Mouse (Mus musculus) c-Kit-positive CD71-positive TER-119-negative erythroid progenitor cells, embryonic 14.5 days (primary cell): ENCODE measurements at regions not wholly inside any gene's neighbourhood (a gene's known extent, or its start where the extent isn't known, plus 50 kb on each side); places are given as distances from the start of the nearest gene placed in this dataset.

ENCODE experiments used
- DNase-seq: peaks from one replicate; pipeline ENCODE4 v3.0.0-alpha.2; 2013; ENCODE audit warnings: low read depth

GRCm38 (mm10) chr1:61418396-61418795, 220.2 kb upstream of the Pard3b start:
- DNase-seq = no peak

- no peak for DNase-seq
Observed at GRCm38 (mm10) chr1:61419839-61420238, 218.8 kb upstream of the Pard3b start.

DNA sequence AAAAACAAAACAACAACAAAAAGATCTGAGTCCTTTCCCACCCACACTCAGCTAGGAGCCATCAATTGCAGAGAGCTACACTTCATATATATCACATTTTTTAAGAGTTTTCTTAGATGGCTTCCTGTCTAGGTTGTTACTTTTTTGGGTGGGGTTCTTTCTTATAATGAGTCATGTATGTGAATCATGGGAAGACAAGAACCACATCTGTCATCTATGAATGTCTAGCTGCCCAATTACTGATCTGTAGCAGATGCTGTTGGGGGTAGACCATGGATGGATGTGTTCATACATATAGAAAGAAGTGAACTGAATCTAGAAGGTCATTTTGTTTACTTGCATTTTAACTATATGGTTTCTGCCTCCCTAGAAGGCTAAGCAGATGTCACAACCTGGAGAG, 215.4 kb upstream of the Pard3b start:
- DNase-seq = no peak

GRCm38 (mm10) chr1:61428706-61429501, 209.7 kb upstream of the Pard3b start:
- no peak for DNase-seq

- DNase-seq = no peak
Observed at GRCm38 (mm10) chr1:61437603-61438002, 201.0 kb upstream of the Pard3b start.

DNA sequence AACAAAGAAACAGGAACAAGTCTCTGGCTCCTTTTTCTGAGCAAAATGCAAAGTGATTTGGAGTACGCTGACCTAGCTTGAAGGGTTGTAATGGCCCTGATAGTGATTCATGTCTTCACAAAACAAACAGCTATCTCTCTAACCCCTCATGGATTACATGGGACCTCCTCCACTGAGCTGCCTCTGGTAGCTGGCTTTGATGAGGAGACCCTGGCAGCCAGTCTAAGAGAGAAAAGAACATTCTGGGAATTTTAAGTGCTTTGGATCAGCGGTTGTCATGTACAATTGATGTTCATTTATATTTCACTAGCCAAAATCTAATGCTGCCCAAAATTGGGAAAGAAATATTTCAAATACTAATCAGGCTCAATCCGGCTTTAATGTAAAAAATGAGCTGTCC, 177.2 kb upstream of the Pard3b start:
- no peak for DNase-seq

DNA sequence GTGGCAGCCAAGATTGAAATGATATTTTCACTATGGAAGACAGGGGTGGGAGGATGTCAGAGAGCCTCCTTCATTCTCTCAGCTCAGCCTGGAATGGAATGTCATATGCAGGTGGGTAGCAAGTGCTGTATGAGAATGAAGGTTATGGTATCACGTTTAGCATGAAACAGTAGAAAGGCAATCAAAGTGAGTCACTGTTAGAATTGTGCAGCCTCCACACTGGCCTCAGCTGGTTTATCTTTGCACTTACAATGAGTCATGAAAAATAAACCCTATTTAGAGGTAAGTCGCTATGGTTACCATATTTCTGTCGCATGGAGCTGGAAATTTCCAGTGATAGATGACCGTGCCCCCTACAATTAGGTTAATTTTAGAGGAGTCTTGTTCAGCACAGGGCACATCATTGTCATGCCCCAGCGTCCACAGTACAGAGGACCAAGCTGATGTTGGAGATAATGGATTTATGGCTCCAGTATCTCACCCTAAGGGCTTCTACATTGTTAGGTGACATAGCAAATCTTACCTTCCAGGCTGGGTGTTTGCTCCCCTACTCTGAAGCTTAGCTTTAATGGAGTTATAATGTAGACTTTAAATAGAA, 167.9 kb upstream of the Pard3b start:
- DNase-seq = no peak

DNA sequence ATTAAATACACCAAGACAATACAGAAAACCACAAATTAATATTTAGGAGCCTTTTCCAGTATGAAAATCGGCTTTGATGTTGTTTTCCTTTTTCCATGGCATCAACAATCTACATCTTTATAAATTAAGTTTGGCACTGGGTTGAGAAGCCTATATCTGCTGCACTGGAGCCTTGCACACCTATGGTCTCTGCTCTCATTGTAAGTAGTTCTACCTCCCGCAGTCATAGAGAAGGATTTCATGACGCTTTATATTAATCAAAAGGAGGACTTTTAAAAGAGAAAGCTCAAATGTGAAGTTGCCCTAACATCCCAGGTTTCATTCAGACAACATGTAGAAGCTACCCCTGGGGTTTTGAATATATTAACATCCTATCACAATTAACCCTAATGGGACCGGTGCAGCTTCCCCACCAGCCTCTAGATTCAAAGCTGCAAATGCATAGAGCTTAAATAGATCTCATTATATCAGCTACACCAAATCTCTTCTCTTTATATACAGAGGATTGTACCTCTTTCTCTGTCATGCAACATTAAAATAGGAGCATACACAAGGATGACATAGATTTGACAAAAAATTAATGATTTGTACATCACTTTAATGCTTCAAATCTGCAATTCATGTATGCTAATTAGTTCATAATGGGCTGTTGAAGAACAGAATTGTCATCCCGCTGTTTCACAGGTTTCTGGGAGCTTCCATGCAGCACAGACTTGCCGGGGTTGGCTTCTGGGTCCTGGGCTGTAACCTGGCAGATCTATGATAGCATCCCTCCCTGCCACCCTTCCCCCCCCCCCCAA, 166.6 kb upstream of the Pard3b start:
- DNase-seq = no peak

GRCm38 (mm10) chr1:61472579-61473242, 165.9 kb upstream of the Pard3b start:
- no peak for DNase-seq

- no peak for DNase-seq
Observed at GRCm38 (mm10) chr1:61485459-61485858, 153.2 kb upstream of the Pard3b start.

DNA sequence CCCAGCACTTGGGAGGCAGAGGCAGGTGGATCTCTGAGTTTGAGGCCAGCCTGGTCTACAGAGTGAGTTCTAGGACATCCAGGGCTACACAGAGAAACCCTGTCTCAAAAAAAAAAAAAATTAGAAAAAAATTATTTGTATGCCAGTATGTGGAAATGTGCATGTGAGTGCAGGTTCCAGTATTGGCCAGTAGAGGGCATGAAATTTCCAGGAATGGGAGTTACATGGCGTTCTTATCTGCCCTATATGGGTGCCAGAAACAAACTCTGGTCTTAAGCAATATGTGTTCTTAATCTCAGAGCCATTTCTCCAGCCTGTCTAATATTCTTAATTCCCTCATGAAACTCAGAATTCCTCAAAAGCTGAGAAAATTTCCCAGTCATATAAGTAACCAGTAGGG, 113.7 kb upstream of the Pard3b start:
- no peak for DNase-seq

- no peak for DNase-seq
Observed at GRCm38 (mm10) chr1:61525881-61526280, 112.7 kb upstream of the Pard3b start.

GRCm38 (mm10) chr1:61528757-61529156, 109.9 kb upstream of the Pard3b start:
- DNase-seq = no peak

GRCm38 (mm10) chr1:61530166-61530565, 108.5 kb upstream of the Pard3b start:
- no peak for DNase-seq

GRCm38 (mm10) chr1:61531487-61531886, 107.1 kb upstream of the Pard3b start:
- no peak for DNase-seq

- no peak for DNase-seq
Observed at GRCm38 (mm10) chr1:61540081-61540480, 98.5 kb upstream of the Pard3b start.

GRCm38 (mm10) chr1:61541166-61541565, 97.5 kb upstream of the Pard3b start:
- DNase-seq = no peak

DNA sequence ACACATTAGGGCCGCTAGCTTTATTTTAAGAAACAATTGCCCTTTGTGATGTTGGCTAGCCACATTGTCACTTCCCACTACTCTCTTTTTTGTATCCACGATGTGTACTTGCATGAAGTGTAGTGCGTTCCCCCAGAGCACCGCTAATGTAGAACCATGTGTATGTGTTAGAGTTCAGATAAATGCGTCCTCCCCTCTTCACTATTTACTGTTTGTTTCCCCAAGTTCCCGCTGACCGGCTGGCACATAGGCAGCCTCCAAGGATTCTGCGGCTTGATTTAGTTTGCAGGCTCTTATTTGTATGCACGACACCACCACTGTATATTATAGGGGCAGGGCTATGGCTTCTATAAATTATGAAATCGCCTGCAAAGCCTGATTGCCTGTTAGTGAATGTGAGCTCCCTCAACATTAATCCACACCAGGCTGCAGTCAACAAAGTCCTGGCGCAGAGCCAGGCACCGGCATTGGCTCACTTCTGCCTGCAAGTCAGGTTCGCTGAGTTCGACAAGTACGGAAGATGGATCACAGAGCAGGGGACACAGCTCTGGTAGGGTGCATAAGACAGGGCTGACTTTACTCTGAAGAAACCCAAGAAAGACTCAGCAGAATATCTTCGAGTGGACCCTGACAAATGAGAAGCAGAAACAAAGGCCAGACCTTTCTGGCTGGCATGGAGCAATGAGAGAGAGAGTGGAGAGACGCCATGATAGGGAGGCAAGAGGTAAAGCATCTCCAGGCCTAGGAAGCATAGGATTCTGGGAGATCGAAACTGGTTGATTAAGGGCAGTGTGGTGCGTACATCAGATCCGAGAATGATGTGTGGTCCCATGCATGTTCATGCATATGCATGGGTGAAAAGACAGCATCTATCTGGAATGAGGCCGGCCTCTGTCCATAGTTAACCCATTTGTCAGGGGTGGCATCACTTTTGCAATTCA, 85.8 kb upstream of the Pard3b start:
- DNase-seq = no peak

- DNase-seq = no peak
Observed at GRCm38 (mm10) chr1:61559514-61559913, 79.1 kb upstream of the Pard3b start.

DNA sequence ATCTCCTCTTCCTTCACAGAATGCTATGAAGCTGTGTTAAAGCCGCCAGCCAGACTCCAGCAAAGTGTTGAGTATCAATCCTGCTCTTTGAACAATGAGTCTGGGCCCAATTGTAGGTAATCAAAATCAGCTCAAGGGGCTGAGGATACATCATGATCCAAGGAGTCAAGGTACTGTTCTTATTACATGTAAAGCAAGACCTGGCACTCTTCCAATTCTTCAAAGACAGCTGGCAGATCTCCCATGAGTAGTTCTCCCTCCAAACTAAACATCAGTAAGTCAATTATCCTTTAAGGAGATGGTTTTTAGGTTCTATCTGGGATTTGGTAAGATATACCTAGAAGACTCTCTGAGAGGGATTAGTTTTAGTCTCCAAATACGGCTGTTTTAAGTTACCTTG, 76.5 kb upstream of the Pard3b start:
- DNase-seq = no peak

DNA sequence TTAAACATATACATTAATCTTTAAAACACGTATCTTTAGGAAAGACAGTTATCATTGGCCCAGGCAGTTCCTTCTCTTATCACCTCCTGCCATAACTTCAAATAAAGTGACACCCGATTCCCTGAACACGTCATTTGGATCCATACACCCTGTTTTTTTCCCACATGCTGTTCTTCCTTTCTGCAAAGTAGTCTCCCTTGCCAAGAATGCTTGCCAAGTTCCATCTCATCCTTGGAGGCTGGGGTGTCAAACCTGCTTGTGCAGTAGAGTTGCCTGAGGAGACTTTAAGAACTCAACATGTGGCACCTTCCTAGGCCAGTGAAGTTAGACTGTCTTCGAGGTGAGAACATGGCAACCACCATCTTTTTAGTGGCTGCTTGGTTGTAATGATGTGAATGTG, 73.2 kb upstream of the Pard3b start:
- no peak for DNase-seq
